Mouse (Mus musculus) lung, postnatal 36 days (tissue): ENCODE results near the gene Etv4.

Experiments
- DNase-seq: peaks from one replicate; pipeline ENCODE4 v3.0.0; 2022; ENCODE audit warnings: mixed read lengths

Etv4 gene

DNA sequence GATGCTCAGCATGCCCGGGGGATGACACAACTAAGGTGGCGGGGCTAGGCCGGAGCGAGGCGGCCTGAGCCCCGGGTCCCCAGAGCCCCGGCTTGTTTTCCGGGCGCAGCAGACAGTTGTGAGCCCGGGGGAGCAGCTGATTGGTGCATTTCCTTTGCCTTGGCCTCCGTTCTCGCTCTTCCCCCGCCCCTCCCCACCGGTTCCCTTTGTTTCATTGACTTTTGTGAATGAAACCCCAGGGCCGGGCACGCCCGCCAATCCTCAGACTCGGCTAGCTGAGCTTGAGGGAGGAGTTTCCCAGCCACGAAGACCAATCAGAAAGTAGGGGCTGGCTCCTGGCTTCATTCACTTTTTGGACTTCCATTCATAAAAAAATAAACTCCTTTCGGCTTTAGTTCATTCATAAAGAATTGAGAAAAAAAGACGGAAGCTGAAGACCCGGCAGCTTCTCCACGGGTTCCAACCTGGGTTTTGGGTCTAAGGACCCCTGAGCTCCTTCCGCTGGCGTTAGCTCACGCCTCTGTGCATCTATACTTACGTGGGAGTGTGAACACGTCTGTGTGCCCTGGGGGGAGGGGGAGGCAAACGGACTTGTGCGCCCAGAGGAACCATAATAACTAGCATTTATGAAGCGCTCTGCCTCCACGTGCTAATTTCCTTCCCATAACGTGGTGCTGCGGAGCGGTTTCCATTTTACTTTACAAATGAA lies at the start of gene Etv4:
Gene Etv4, minus strand, starts transcription at position 229 of the 709 bp plus-strand sequence.
- peak; percentile 91 for DNase-seq

DNA sequence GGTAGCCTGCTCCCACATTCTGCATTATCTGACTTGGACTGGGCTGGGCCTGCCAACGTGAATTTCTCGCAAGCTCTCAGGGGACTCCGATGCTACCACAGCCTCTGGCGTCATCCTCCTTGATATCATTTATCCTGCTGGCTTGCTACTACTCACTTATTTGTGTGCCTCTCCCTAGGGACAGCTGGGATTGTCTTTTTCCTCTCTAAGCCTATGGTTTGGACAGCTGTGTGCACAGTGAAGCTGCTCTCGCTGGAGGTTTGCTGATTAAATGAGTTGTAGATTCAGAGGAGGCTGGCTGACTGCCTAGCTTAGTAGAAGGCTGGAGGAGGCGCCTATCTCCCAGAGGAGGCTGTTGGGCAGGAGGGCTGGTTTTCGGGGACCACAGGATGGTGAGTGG lies 46.8 kb upstream of the Etv4 start:
- no peak for DNase-seq

DNA sequence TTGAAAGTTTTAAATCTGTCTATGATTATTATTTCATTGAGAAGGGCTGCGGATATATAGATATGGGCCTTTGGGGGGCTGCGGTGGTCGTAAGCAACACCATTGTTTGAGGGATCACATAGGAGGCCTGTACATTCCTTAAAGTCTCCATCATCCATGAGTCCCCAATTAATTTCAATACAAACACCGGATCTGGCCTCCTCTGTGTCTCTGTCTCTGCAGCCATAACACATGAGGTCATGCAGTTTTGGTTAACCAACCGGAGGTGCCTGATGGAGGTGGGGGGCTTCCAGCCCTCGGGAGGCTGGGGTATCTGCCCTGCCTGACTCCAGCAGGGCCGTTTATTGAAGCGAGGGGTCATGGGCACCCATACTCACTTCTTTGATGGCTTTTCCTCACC lies 45.4 kb upstream of the Etv4 start:
- DNase-seq, result no peak

GRCm38 (mm10) chr11:101830112-101830511 lies 44.9 kb upstream of the Etv4 start:
- peak; percentile 19 for DNase-seq

- DNase-seq, result no peak
Observed at GRCm38 (mm10) chr11:101828718-101829117, 43.5 kb upstream of the Etv4 start.

GRCm38 (mm10) chr11:101823210-101823609 lies 38.0 kb upstream of the Etv4 start:
- DNase-seq, result no peak

- peak; percentile 34 for DNase-seq
Observed at GRCm38 (mm10) chr11:101820899-101821298, 35.7 kb upstream of the Etv4 start.

GRCm38 (mm10) chr11:101819853-101820252 lies 34.7 kb upstream of the Etv4 start:
- DNase-seq, result no peak

DNA sequence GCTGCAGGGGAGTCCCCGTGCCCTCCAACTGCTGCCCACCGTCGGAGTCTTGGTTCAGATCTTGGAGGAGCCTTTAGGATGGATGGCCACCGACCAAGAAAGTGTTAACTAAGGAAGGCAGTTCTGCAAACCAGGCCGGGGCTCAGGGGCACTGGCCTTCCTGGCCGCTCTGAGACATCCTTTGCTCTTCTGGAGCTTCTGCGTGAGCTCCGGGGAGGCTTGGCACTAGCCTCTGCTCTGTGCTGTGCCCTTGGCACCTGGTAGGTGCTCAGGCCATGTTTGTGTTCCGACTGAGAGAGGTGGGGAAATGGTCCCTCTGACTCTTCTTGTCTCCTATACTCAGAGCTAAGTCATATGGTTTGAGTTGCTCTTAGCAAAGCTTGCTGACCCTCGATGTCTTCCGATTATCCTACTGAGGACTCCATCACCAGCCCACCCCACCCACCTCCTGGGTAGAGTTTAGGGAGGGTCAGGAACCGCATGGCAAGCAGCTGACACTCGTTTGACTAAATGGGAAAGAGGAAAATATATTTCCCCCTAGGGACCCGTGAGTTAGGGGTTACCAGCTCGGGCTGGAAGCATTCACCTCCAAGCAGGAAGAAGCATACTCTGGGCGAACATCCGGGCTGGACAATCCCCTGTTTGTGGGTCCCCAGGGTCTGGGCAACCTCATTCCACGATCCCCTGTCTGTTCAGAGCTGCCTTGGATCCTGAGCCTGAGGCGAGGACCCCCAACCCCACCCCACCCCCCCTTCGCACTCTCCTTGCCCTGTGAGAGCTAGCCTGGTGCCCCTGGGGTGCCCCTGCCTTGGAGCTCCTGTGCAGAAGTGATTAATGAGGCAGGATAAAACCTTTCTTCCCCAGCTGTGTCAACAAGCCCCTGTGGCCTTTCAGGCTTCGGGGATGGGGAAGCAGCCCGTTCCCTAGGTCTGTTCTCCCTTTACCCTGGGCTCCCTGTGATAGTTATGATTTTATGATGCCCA lies 30.2 kb upstream of the Etv4 start:
- no peak for DNase-seq

DNA sequence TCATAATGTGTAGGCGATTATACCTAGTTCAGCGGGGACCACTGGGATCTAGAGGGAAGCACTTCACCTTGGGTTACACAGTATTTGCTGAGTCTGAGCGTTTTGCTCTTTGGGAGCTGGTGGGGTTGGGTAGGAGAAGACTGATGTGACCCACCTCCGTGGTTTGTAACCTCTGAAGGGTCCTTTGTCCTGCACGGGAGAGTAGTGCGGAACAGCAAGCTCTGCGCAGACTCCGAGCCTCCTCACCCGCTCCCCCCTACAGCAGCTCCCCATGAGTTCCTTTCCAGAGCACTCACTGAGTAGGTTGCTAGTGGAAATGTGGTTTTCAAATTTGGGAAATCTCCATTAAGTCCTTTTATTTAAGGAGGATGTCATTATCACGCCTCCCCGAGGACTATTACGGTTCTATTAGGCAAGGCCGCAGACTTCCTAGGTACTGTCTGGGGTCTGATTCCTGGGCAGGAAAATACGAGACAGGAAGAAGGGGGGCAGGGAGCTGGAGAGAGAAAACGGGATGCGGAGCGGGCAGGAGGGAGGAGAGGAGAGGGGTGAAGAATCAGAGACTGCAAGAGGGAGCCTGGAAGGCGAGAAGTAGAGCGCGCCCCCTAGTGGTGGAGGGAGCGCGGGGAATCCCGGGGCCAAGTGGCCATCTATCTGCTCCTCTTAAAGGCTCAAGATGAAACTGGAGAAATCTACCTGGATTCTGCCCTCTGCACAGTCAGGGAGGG lies 29.4 kb upstream of the Etv4 start:
- DNase-seq, result peak; percentile 74

- DNase-seq, result peak; percentile 88
Observed at GRCm38 (mm10) chr11:101813259-101813658, 28.1 kb upstream of the Etv4 start.

- no peak for DNase-seq
Observed at GRCm38 (mm10) chr11:101809060-101809828, 24.1 kb upstream of the Etv4 start.

DNA sequence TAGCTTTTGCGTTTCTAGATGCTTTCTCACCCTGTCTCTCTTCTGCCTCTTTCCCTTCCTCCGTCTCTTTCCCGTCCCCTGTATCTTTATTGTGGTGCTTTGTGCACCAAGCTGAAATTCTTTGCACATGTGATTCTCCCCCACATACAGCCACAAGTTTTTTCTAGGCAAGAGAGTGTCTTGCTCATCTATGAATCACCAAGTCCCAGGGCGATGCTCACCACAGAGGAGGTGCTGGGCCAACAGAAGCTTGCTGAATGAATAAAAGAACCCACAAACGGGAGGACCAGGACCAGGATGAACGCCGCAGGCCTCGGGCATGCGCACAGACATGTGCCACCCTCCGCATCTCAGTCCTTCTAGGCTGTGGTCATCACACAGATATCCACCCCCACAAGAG lies 22.1 kb upstream of the Etv4 start:
- no peak for DNase-seq

DNA sequence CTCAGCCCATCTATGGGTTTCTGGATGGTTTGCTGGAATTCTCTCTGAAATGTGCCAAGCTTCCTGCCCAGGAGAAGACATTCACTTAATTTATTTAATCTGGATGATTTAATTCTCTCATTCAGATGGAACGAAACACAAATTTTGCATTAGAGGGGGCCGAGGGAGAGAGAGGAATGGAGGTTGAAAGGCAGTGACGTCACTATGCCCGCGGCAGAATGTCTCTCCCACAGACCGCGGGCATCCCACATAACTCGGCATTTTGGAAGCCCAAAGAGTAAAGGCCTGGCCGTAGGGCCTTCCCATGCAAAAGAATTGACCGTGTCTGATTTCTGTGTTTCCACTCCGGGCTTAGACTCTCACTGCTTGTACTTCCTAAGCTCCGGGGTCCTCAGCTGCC lies 21.6 kb upstream of the Etv4 start:
- DNase-seq, result no peak

DNA sequence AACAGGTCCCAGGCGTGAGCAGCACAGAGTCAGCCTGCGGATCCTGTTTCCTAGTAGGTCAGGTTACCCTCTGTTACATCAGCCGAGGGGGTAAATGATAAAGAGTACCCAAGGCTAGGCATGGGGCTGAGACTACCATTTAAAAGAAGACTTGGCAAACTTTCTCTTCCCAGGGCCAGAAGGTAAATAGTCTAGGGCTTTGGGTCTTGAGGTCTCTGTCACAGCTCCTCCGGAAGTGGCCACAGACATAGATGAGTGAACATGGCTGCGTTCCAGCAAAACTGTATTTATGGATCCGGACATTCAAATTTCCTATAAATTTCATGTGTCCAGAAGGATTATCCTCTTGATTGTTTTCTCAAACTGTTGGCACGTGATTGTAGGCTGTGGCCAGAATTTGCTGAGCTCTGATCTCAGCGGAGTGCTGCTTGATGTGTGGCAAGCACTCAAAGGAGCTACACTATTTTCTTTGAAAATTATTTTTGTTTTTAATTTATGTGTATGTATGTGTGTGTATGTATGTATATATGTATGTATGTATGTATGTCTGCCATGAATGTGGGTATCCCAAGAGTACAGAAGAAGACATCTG lies 20.0 kb upstream of the Etv4 start:
- DNase-seq, result no peak

DNA sequence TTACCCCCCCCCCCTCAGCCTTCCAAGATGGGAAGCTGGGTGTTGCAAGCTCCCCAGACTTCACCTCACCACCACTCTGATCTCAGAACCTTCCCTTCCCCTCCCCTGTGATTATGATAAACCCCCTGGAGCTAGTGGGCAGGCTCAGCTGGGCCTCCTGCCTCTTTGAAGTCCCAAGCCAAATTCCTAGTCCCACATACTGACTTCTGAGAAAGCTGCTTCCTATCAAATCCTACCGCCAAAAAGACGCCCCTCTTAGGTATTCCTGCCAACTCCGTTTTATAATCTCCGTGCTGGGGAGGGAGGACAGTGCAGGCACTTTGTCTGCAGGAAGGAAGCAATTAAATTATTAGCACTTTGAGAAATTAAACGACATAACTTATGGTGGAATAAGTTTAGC lies 16.2 kb upstream of the Etv4 start:
- DNase-seq, result no peak

DNA sequence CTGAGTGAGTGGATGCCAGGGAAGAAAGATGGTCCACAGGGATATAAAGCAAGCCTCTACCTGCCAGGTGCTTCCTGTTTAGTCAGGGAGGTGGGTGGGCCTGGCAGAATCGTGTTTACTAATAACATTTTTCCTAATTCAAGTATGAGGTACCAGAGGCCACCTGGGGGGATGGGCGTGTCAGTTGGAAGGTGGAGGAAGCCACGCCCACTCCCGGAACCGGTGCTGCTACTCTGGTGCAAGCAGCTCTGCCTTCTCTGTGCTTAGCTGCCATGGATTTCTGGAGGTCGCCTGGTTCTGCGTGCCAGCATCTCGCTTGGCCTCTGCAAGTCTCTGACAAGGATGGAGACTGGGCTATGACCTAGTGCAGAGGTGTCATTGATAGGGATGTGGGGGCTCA lies 12.9 kb upstream of the Etv4 start:
- DNase-seq, result peak; percentile 6

GRCm38 (mm10) chr11:101797355-101797754 lies 12.2 kb upstream of the Etv4 start:
- DNase-seq, result no peak

DNA sequence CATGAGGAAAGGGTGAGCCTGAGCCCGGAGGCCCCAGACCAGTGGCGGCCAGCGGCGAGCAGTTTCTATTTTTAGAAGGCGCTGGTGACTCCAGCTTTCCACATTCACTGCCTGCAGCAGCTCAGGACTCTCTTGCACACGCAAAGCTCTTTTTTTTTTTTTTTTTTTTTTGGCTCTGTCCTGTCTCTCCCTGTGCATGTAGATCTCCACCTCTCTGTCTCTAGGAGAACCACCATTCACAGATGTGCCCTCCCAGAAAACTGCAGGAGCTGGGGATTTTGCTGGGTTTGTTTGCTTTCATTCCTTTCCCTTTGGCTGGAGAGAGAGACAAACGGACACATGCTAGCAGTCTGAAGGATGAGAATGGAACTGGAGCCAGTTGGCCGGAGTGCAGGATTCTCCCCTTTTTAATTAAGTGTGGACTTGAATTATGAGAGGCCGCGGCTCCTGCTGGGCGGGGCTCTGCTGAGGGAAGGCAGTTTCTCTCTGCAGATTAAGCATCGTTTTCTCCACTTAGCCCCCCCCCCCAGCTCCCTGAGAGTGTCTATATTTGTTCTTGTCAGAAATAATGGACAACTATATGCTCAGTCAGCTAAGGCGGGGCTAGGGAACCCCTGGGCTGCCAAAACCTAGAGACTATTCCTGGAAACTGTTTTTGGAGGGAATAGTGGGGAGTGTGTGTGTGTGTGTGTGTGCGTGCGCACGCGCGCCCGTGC lies 5.8 kb upstream of the Etv4 start:
- DNase-seq, result peak; percentile 65

GRCm38 (mm10) chr11:101787432-101787831 lies 2.3 kb upstream of the Etv4 start:
- no peak for DNase-seq

- no peak for DNase-seq
Observed at GRCm38 (mm10) chr11:101786651-101787050, 1.5 kb upstream of the Etv4 start.

GRCm38 (mm10) chr11:101785852-101786205 lies 658 bp upstream of the Etv4 start:
- no peak for DNase-seq
